In the genomic region with DNA sequence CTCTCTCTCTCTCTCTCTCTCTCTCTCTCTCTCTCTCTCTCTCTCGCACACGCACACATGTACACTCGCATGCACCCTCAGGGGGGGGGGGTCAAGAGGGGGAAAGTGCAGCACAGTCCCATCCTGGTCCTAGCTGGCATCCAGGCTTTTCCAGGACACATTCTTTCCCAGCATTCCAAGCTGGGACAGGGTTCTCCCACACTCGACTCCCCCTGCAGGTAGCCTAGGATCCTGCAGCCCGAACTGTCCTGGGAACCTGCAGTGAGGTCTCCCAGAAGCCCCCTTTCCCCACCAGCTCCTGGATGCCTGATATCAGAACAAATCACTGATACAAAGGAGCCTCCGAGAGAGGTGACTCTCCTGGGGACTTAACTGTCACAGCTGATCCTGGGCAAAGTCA, we compare ENCODE assay signal across 9 mouse cellular contexts. TPM values are rescaled to one million over a fixed set of nuclear protein-coding genes. Genes with fewer than 3 reads are reported as not detected.
DNase-seq lines count a peak whose midpoint lies in the region; ATAC-seq and TF ChIP-seq lines count a peak whose summit lies in the region.
"Had no signal": no experiment of that assay in that cellular context is flagged by ENCODE, and none has a peak within 500 bp of the region (broad histone marks: within the 10 kb centered on the region; RNA-seq: fewer than 3 reads in every experiment).

No protein-coding gene starts in this region.

- H3K36me3 ChIP-seq in neural tube, embryonic 11.5 days (ENCODE audit: control insufficient read depth, insufficient read depth, low read length) = no peaks in the 10 kb centered on the region
- H3K36me3 ChIP-seq: liver, embryonic 13.5 days had no signal

- no peak overlapping the region for H3K9ac ChIP-seq in neural tube, embryonic 11.5 days (ENCODE audit: low read length)
- H3K9ac ChIP-seq: liver, embryonic 13.5 days had no signal

- no peak overlapping the region for H3K4me3 ChIP-seq in left cerebral cortex, adult 2 months
- H3K4me3 ChIP-seq in neural tube, embryonic 11.5 days (ENCODE audit: low read depth, low read length) = no peak overlapping the region
- H3K4me3 ChIP-seq: liver, embryonic 13.5 days had no signal

- no peak overlapping the region for H3K27ac ChIP-seq in left cerebral cortex, adult 2 months
- H3K27ac ChIP-seq in neural tube, embryonic 11.5 days (ENCODE audit: low read depth, low read length) = no peak overlapping the region
- H3K27ac ChIP-seq: liver, embryonic 13.5 days had no signal

- peak; percentile 29 to 62 for DNase-seq in cerebellum, postnatal 25 days
- no peak for DNase-seq in cerebellum, adult 11 months
- DNase-seq in left cerebral cortex, adult 2 months (ENCODE audit: extremely low spot score in 1 of 2, low spot score in 2 of 2) = peak in 1 of 2 experiments; percentile 40
- DNase-seq in left cerebral cortex, adult 11 months (ENCODE audit: low spot score) = no peak
- DNase-seq in adipocyte (ENCODE audit: low spot score) = peak; percentile 65
- peak; percentile 52 for DNase-seq in kidney, adult 9 months
- peak; percentile 79 for DNase-seq in neural tube, embryonic 11.5 days (ENCODE audit: low spot score)
- DNase-seq: liver, embryonic 13.5 days had no signal

- TF ChIP-seq CTCF in left cerebral cortex, adult 2 months (IDR thresholded peaks at IDR 0.05) = peak; percentile 67

- H3K4me2 ChIP-seq in neural tube, embryonic 11.5 days (ENCODE audit: low read depth) = no peak overlapping the region
- H3K4me2 ChIP-seq: liver, embryonic 13.5 days had no signal

- 6% methylated on average over 3 of the region's 6 CpGs for WGBS in neural tube, embryonic 11.5 days

- H3K4me1 ChIP-seq in neural tube, embryonic 11.5 days (ENCODE audit: control insufficient read depth, insufficient read depth, low read length) = no peaks in the 10 kb centered on the region

- H3K27me3 ChIP-seq in neural tube, embryonic 11.5 days (ENCODE audit: control insufficient read depth, insufficient read depth, low read length) = no peaks in the 10 kb centered on the region

- no peaks in the 10 kb centered on the region for H3K9me3 ChIP-seq in neural tube, embryonic 11.5 days (ENCODE audit: control insufficient read depth, low read length)
- H3K9me3 ChIP-seq: liver, embryonic 13.5 days had no signal

- intact Hi-C loops in left cerebral cortex, adult 2 months (cut with DNase I) = loop anchor here (5.0 kb wide), 1 partner anchor 108 kb away; no protein-coding TSS in a partner anchor

- ATAC-seq in neural tube, embryonic 11.5 days (ENCODE audit: insufficient read depth, low FRiP score, low TSS enrichment) = no peak
- no peak for ATAC-seq in frontal cortex, adult (ENCODE audit: low TSS enrichment)

RNA-seq across cellular contexts. Expression of a gene that starts 16.4 kb away (rescaled TPM):
- not detected for total RNA-seq in left cerebral cortex, adult 2 months (2021)
- not detected in 2 replicates for polyA plus RNA-seq in neural tube, embryonic 11.5 days (2014; fragmentation: Nextera tagmentation; extraction: Ambion mirVana)

RNA-seq across cellular contexts. Expression of a gene that starts 30.4 kb away (rescaled TPM):
- not detected for total RNA-seq in left cerebral cortex, adult 2 months (2021)
- polyA plus RNA-seq in neural tube, embryonic 11.5 days (2014; fragmentation: Nextera tagmentation; extraction: Ambion mirVana) = 0.21 TPM in 1 of 2 replicates, not detected in the other
- polyA plus RNA-seq: liver, embryonic 13.5 days had no signal

RNA-seq across cellular contexts. Expression of a gene that starts 33.7 kb away (rescaled TPM):
- total RNA-seq in left cerebral cortex, adult 2 months (2021) = under 1 TPM in 1 of 2 experiments, not detected in 1; 0.29 TPM
- polyA plus RNA-seq in neural tube, embryonic 11.5 days (2014; fragmentation: Nextera tagmentation; extraction: Ambion mirVana) = 13.1 and 13.5 TPM in 2 replicates

RNA-seq across cellular contexts. Expression of a gene that starts 46.0 kb away (rescaled TPM):
- not detected for total RNA-seq in left cerebral cortex, adult 2 months (2021)
- not detected in 2 replicates for polyA plus RNA-seq in neural tube, embryonic 11.5 days (2014; fragmentation: Nextera tagmentation; extraction: Ambion mirVana)

RNA-seq across cellular contexts. Expression of a gene that starts 57.4 kb away (rescaled TPM):
- under 1 TPM; 0.33 to 0.38 TPM for total RNA-seq in left cerebral cortex, adult 2 months (2021)
- polyA plus RNA-seq in neural tube, embryonic 11.5 days (2014; fragmentation: Nextera tagmentation; extraction: Ambion mirVana) = 8.1 and 10.1 TPM in 2 replicates

Comparison
In these comparisons a context has a peak if more than half of its experiments do, and no peak if none do; other contexts are left out.
1. DNase-seq: peak in cerebellum, postnatal 25 days (2 of 2), adipocyte (single experiment), kidney, adult 9 months (single experiment) and neural tube, embryonic 11.5 days (single experiment); none in cerebellum, adult 11 months (single experiment) and left cerebral cortex, adult 11 months (single experiment).